18 mouse cellular contexts compared by ENCODE assay signal in the genomic region with DNA sequence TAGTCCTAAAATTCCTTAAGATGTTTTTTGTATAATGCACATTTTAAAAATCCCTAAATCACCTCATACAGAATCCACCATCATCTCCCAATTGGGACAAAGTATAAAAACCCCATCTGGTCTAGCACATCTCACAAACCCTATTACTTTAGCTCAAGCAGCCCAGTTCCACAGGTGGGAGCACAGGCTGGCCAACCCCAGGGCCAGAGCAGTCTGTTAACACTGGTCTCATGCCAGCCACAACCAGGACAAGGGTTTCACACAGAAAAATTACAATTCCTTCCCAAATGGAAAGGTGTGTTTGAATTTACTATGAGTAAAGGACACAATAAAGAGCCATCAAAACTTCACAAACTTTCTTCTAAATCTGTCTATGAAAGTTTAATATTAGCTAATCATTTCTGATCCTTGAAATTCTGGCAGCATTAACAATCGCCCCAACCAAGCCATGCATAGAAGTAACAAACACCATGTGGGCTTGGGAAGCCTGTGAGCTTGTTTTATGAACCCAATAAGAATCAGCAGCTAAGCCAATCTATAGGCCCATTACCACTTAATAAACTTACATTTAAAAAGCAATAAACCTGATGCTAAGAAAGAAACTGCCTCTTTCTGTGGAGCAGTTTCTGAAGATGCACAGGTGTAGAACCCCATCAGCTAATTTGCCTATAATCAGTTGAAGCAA.
"Had no signal": no experiment of that assay in that cellular context is flagged by ENCODE, and none has a peak within 500 bp of the region (broad histone marks: within the 10 kb centered on the region; RNA-seq: fewer than 3 reads in every experiment).

No protein-coding gene starts in this region.

- ATAC-seq: midbrain, embryonic 16.5 days had no signal

- H3K9me3 ChIP-seq: midbrain, embryonic 10.5 days; midbrain, embryonic 12.5 days; neural tube, embryonic 13.5 days; neural tube, embryonic 15.5 days had no signal

- H3K4me2 ChIP-seq: lung, embryonic 14.5 days; midbrain, embryonic 12.5 days; neural tube, embryonic 13.5 days; neural tube, embryonic 15.5 days had no signal

- H3K36me3 ChIP-seq: midbrain, embryonic 10.5 days; midbrain, embryonic 12.5 days; neural tube, embryonic 13.5 days; neural tube, embryonic 15.5 days had no signal

- H3K27ac ChIP-seq: midbrain, embryonic 10.5 days; midbrain, embryonic 12.5 days; neural tube, embryonic 13.5 days; neural tube, embryonic 15.5 days had no signal

- H3K4me1 ChIP-seq: midbrain, embryonic 10.5 days; midbrain, embryonic 12.5 days; neural tube, embryonic 13.5 days; neural tube, embryonic 15.5 days had no signal

- H3K9ac ChIP-seq: lung, embryonic 14.5 days; midbrain, embryonic 12.5 days; neural tube, embryonic 13.5 days; neural tube, embryonic 15.5 days had no signal

- H3K4me3 ChIP-seq: midbrain, embryonic 10.5 days; midbrain, embryonic 12.5 days; myocyte; neural tube, embryonic 13.5 days; neural tube, embryonic 15.5 days had no signal

- DNase-seq: lung, embryonic 14.5 days; lung, postnatal 10 days; lung, postnatal 4 days; midbrain, embryonic 14.5 days; retina, postnatal 1 day; right cerebral cortex, adult 18-20 months; right cerebral cortex, postnatal 25 days; right cerebral cortex, postnatal 4 days; spleen, adult 18-20 months; thymus, adult 18-20 months; thymus, postnatal 14 days; thymus, postnatal 36 days had no signal

- H3K27me3 ChIP-seq: midbrain, embryonic 12.5 days; neural tube, embryonic 13.5 days; neural tube, embryonic 15.5 days had no signal
